Mouse (Mus musculus): Measurements from ENCODE around the gene Tbc1d2.
"Not testable (repeated sequence)": the region's sequence is repeated elsewhere in the genome, so short reads cannot be mapped to it uniquely, and the experiment has no call there.

- TF ChIP-seq EP300, CTCF (IDR thresholded peaks at IDR 0.05; ENCODE audit: low read depth): not testable (repeated sequence)
These were observed 65.9 kb downstream of the Tbc1d2 start for GRCm38 (mm10) chr4:46584084-46584483.
